Mouse (Mus musculus): ENCODE data around the gene Anapc15.

DNA sequence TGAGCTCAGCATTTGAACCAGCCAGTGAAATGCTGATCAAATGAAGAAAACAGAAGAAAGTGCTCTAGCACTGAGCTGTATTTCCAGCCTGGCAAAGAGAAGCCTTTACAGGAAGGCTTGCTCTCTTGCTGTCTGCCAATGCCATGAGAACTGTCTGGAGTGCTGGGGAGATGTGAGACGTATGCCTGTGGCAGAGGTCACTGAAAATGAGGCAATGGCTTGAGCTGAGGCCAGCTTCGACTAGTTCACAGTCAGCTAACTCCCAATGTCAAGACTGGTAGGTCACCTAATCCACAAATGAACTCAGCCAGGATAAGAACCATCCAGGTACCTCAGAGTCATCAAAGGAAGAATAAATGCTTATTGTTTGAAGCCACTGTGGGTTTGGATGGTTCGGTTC is 64.6 kb downstream of the Anapc15 start:
- no peak for TF ChIP-seq CTCF (IDR thresholded peaks at IDR 0.05; ENCODE audit: control insufficient read depth, insufficient read depth, insufficient read length)
- TF ChIP-seq FOSL1 (IDR thresholded peaks at IDR 0.05; ENCODE audit: insufficient read depth, low read length, poor library complexity, severe bottlenecking) = no peak
- no peak for TF ChIP-seq MAX (IDR thresholded peaks at IDR 0.05)
- no peak for TF ChIP-seq USF1 (IDR thresholded peaks at IDR 0.05; ENCODE audit: low read depth)
- TF ChIP-seq MYOG (IDR thresholded peaks at IDR 0.05; ENCODE audit: control insufficient read depth, extremely low read depth, insufficient read length) = no peak

All from C2C12 (cell line).